Mouse (Mus musculus) kidney, postnatal 36 days (tissue): ENCODE results near the gene Nfkb1.

Experiments used
- DNase-seq, 2 experiments: peaks; one replicate each; pipeline ENCODE4 v3.0.0; 2021 to 2022; ENCODE audit warnings: mixed read lengths in 2 of 2

The Nfkb1 gene

DNA sequence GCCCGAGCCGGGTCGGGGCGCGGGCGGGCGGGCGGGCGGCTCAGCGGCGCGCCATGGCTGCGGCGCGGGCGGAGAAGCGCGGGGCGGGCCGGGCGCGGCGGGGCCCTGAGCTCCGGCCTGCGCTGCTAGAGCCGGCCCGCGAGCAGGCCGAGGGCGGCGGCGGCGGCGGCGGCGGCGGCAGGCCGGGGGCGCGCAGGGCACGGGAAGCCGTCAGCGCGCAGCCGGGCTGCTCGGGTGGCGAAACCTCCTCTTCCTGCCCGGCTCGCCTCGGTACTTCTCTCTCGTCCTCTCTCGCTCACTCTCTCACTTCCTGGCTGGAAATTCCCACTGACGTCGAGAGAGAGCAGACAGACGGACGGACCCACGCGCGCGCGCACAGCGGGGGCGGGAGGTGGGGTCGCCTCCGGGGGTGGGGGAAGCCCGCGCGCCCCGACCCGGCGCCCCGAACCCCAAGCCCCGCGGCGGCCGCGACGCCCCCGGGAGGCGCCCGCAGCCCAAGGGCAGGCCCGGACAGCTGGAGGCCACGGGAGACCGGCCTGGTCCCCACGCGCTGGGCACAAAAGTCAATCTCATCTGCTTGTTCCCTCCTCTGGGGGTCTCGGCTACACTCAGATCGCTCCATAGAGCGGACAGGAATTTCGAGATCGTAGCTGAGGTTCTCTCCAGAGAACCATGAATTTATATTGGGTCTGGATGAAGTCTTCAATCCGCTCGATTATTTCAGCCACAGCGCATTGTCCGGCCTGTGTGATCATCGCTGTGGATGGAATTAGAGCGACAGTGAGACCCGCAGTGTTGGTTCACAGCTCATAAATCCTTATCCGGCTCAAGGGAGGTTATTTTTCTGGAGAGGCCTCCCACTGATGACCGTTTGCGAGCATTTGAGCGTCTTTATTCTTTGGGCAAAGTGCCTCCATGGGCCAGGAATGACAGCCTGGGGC is at the start of gene Nfkb1:
Nfkb1 (minus strand) TSS at position 357 of the 941 bp plus-strand sequence.
- DNase-seq: peak; percentile 58 to 78

DNA sequence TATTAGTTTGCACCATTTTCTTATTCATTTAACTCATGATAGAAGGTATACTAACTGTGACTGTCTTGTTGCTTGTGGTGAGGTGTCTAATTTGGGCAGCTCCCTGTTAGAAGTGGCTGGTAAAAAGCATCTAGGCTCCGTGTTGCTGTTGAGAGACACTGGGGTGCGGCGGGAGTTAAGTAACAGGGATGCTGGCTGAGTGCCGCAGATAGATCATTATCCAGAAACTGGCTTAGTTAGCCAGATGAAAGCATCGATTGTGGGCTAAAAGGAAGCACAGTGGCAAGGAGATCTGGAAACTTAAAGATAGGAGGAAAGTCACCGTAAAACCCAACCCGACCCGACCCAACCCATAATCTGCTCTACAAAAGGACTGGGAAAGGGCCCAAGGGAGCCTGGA is 49.4 kb upstream of the Nfkb1 start:
- DNase-seq: peak; percentile 16 to 63

DNA sequence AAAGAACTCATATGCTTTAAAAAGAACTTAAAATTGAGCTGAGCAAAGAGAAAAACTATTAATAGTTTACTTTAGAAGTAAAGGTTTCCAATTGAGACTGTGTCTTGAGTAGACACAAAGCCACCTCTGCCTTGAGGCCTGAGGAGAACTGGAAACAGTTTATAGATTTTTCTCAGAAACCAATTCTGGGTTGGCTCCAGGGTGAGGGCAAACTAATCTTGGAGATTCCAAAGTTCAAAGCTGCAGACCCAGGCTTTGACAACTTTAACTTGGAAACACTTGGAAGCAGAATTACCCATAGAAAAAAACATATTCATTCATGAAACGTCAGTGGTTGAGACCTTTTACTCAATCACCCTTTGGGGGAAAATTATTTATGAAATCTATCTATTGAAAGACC is 43.4 kb upstream of the Nfkb1 start:
- no peak for DNase-seq

DNA sequence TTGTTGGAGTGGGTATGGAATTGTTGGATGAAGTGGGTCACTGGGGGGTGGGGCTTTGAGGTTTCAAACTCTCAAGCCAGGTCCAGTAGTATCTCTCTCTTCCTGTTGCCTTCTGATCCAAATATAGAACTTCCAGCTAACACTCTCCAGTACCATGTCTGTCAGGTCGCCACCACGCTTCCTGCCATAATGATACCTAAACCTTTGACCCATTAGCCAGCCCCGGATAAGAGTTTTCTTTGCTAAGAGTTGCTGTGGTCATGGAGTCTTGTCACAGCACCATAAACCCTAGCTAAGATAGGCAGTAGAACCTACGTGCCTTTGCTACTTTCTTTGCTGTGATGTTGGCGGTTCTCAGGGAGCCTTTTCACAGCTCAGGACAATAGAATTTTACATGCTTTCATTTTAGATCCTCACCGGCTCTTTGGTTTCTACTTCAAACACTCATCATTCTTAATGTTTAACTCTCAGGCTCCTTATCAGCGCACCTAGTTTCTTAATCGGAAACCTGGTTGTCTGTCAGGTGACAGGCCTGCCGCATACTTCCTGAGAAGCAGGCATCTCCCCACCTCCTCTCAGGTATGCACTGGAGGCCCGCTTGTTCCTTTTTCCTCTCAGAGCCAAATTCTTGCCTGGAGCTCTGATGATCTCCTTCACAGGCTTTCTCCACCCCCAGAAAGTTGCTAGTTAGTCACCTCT is 41.5 kb upstream of the Nfkb1 start:
- DNase-seq: no peak

DNA sequence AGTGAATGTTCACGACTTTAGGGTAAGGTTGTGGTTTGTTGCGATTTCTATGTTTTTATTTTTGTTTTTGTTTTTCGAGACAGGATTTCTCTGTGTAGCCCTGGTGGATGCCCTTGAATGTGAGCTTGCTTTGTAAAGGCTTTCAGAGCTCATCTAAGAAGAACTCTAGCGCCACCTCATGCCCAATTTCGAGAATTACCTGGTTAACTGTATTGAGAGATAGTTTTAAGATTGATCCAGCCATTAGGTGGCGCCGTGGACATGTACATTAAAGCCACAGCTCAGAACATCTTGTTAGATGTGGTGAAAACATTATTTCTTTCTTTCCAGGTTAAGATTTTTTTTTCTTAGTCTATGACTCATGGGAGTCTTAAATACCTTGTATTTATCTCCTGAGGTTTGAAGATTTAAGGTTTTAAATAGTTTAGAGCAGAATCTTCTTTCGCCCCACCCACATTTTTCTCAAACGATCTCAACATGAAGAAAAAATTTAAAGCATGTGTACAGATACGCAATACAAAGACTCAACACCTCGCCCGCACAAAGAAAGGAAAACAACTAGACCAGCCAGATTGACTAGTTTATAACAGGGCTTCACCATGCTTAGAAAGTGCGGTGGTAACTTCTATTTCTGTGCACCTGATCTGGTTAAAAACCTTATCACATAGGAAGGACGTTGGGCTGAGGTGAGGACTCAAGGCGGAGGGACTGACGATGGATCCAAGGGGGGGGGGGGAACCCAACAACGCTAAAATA is 40.1 kb upstream of the Nfkb1 start:
- peak; percentile 96 to 97 for DNase-seq

DNA sequence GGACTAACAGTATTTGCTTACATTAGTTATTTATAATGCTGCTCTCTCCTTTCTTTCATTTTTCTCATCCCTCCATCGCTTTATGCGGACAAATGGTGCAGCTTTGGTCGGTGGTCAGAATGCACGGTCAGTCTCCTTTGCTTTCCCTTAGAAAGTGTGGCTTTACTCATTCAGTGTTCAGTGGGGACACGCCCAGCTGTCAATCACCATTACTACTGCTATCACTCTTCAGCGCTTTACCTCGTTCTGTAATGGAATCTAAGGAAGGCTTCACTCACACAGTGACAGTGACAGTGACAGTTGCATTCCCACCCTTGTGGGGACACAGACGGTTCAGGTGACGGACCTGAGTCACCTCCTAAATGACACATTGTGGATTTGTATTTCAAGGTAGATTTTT is 39.4 kb upstream of the Nfkb1 start:
- DNase-seq: no peak

DNA sequence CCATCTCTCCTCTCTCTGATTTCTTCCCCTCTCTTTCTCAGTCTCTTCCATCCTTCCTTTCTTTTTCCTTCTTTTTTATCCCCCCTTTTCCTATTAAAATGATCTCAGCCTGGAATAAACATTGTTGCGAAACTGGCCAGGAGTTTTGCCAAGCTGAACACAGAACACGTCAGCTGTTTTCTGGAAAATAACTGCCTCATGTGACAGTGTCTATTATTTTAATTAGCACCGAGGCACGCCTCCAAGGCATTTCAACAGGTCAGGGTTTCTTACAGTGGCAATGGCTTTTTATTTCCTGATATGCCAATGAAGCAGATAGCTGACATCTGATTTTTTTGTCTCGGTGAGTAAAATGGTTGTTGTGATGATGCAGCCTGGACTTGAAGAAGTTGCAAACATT is 38.2 kb upstream of the Nfkb1 start:
- DNase-seq: peak; percentile 71 to 81

DNA sequence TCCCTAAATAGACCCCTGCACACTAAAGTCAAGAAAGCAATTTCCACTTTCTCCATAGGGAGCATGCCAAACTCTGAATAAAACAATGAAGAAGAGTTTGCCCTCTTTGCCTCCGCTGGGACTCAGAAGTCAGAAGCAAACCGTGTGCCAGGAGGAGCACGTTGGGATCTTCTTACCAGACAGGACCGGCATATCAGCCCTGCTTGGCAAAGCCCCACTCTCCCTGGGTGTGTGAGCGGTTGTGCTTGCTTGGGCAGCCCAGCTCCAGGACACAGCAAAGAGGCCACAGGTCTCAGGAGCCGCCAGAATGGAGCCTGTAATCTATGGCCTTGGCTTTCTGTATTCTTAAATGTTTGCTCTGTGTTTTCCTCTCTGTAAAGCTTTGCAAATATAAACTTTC is 37.6 kb upstream of the Nfkb1 start:
- DNase-seq: peak in 1 of 2 experiments; percentile 12

DNA sequence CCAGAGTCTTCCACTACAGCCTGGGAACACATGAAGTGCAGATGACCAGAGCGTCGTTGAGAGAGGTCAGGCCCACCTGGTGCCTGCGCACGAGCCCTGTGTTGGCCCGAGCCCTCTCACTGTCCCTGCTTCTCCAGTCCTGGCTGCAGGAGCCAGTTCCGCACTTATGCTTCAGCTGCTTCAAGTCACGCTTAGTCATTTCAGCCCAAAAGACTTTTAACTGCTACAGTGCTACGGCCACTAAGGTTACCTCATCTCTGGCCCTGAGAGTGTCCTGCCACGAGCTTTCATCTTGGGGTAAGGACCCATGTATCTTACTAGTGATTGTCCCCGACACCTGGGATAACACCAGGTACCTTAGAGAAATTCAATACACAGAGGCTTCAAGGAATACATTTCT is 36.0 kb upstream of the Nfkb1 start:
- DNase-seq: no peak

DNA sequence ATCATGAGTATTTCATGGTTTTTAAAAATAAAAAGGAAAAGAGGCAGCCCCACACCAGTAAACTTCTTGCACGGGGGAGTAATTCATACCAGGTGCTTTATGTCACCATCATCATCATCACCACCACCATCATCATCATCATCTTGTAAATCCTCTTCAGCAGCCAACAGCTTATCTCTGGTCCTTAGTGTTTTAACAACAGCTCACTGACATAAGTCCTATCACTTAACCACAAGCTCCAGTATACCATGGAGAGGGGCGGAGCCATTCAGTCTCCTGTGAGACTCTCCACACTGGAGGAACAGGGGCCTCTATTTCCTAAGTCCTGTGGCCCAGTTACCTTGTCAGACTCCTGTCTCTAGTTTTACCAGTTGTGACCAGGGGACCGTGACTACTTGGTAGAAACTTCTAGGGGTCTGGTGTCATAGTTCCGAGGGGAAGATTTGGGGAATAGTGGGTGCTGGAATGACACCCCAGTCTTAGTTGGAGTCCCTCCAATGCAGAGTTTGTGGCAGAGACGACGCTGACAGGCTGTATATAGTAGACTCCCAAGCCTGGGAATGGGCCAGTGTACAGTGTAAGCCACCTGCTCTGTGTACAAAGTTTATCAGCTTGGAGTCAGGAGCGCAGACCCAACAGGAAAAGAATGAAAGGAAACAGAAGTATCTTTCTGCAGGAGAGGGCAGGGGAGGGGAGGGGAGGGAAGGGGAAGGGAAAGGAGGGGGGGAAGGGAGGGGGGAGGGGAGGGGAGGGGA is 35.4 kb upstream of the Nfkb1 start:
- DNase-seq: no peak

DNA sequence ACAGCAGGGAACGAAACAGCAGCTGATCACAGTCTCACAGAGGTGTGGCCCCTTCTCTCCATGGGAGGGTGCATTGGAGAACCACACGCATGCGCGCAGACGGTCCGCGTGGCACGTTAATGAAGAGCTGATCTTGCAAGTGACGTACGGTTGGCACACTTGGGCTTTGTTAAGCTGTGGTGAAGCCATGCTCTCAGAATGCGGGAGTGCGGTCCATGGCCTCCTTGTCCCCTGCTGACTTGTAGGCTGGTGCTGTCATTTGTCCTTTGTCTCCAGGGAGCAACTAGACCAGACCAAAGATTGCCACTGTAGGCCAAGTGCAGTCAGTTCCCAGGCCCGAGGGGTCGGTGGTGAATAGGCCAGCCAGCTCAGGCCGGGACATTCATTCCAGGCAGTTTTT is 34.7 kb upstream of the Nfkb1 start:
- peak; percentile 21 to 29 for DNase-seq

DNA sequence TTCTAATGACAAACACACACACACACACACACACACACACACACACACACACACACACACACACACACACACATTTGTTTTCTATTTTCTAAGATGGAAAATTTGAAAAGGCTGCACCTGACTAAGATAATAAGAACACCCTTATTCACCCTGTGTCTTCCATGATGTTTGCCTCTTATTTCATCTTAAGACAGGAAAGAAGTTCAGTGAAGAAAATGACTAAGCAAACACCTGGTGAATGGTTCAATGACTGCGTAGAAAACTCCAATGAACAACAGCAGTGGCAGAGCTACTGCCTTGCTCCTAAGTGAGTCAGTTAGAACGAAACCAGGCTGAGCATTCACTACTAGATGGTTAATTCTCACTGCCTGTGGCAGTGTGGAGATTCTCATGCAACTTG is 30.8 kb upstream of the Nfkb1 start:
- DNase-seq: no peak

DNA sequence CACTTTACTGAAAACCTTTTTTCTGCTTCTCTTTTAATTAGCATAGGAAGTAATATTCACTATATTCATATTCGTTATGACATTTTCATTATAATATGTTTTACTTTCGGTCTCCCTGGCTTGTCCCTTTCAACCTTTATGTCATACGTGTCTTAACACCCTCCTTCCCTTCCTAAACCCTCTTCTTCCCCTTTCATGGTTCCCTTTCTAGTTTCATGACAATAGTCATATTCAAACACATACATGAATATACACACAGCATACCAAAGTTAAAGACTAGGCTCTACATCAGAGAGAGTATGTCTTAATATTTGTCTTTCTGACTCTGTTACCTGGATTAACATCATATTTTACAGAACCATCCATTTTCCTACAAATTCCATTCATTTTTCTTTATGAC is 28.6 kb upstream of the Nfkb1 start:
- no peak for DNase-seq

DNA sequence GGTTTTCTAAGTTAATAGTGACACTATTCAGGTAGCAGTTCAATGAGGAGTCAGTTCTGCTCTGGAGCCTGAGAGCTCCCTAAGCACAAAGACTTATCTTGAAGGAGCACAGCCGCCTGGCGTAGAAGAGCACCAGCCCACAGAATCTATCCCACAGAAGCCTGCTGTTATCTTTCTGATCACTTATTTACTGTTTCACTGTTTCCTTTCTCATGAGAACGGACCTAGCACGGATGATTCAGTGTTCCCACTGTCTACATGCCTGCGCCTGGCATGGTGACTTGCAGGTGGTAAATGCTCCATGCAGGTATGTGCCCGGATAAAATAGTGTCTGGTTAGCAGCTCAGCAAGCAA is 27.8 kb upstream of the Nfkb1 start:
- DNase-seq: no peak

DNA sequence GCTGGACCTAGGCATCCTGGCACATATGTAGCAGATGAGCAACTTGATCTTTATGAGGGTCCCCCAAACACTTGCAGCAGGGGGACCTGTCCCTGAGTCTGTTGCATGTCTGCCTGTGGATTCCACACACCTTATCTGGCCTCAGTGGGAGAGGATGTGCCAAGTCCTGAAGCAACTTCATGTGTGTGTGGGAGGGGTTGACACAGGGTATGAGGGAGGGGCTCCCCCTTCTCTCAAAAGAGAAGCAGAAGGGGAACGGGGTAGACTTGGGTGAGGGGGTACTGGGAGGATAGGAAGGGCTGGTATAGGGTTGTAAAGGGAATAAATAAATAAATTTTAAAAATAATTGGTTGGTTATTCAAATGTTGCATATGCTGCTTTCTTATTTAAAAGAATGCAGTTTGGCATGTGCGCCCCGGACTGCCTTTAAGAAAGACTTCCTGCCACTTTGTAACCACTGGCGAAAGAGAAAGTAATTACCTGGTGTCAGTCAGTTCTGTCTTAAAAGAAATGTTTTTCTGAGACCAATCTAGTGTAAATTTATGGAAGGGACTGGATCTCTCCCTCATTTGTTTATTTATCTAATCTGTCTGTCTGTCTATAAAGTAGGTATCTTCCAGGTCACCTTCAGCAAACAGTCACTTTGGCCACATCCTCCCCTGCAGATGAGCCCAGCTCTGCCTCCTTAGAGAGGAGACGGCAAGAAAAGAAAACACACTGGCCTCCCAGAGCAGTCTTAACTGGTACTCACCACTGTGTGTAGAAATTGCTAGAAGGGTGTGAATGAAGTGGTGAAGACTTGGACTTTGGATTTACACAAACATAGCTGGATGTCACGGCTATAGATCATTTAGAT is 27.2 kb upstream of the Nfkb1 start:
- DNase-seq: no peak

DNA sequence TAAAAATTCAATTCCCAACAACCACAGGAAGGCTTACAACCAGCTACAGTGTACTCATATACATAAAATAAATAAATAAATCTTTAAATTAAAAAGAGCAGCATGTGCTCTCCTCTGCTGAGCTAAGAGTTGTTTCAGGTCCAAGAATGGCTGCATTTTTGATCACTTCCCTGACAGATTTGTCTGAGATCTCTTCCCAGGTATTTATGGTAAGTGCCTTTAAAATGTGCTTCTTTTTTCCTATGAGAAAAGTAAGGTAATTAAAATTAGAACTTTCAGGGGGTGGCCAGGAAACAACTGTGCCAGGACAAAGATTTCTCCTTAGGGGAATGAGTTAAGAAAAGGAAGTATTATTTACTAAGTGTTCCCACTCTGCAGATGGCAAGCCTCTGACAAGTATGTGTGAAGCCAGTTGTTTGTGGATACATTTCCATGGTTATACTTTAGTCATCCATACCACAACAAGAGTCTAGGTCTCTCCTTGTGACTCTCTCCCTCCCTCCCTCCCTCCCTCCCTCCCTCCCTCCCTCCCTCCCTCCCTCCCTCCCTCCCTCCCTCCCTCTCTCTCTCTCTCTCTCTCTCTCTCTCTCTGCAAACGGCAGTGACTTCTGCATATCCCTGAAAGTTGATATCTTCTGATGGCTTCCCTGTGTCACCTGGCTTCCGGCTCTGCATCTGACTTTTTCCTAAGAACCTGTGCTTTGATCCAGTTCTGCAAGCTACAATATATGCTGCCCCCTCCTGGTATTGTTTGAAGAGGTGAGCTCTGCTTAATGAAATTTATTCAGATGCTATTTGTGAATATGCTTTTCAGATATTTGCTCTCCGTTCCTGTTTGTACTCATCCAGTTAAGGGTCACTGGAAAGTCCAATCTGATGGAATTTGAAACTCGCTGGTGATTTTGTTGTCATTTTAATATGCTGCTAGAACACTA is 21.9 kb upstream of the Nfkb1 start:
- DNase-seq: peak; percentile 42 to 66

DNA sequence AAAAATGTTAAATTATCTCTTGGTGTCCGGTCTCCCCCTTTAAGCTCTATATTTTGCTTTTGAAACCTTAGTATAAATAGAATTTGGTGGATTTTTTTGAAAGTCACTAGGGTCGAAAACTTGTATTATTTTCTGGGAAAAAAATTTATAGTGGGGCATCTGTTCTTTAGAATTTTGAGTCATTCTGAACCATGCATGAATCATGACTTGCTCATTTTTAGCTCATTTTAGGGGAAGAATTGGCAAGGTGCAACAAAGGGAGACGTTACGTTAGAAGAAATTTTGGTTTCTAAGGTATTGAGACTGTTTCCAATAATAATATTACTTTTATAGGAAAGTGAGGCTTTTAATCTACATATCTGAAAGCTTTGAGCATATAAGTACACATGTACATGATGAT is 20.3 kb upstream of the Nfkb1 start:
- no peak for DNase-seq

DNA sequence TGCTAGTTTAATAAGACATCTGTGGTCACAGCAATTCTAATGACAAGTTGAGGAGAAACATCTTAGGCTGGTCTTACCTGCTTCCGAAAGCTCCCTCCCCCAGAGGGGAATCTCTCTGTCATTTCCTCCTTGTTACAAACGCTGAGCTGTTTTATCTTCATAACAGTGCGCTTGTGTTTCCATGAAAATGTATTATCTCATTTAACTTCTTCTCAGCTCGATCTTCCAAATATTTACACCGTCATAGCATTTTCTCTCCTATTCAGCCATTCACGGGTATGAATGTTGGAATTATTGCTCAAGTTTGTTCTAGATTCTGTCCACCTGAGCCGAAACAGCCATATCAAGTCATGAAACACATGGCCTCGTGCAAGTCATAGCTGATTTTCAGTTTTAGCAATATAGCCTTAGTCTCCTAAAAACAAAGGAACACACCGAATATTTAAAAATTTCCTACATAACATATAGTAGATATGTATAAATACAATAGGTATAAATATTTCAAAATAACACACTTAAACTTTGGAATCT is 19.8 kb upstream of the Nfkb1 start:
- no peak for DNase-seq

DNA sequence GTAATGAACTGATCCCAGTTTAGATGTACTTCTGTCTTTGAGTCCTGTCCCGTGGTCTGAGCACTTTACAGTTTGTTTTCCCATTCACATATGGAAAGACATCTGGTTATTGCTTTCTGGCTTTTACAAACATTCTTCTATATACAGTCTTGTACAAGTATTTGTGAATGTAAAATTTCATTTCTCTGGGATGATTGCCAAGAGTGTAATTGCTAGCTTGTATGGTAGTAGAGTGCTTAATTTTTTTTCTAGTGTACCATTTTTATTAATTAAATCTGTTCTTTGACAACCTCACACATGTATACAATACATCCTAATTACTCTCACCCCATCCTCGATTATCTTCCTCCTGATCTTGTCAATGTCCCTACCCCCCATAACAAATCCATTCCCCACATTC is 12.0 kb upstream of the Nfkb1 start:
- no peak for DNase-seq

DNA sequence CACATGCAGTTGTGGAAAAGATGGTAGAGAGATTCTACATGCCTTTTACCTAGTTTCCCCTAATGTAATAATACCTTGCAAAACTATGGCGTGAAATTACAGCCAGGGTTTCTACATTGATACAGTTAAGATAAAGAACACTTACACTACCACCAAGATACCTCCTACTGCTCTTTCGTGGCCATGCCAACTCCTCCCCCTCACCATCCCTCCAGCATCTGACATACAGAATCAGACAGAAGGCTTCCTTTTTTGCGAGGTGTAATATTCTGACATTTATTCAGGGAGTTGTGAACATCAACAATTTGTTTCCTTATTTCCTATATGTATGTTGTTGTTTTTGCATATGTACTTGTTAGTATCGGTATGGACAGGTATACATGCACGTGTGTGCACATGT is 11.3 kb upstream of the Nfkb1 start:
- DNase-seq: no peak
